Mouse (Mus musculus): ENCODE results near the gene Rfpl4.
A peak's percentile ranks its signal among the peaks of the same experiment; 100 is the strongest.
"Not testable (repeated sequence)": the region's sequence is repeated elsewhere in the genome, so short reads cannot be mapped to it uniquely, and the experiment has no call there.

The Rfpl4 gene

DNA sequence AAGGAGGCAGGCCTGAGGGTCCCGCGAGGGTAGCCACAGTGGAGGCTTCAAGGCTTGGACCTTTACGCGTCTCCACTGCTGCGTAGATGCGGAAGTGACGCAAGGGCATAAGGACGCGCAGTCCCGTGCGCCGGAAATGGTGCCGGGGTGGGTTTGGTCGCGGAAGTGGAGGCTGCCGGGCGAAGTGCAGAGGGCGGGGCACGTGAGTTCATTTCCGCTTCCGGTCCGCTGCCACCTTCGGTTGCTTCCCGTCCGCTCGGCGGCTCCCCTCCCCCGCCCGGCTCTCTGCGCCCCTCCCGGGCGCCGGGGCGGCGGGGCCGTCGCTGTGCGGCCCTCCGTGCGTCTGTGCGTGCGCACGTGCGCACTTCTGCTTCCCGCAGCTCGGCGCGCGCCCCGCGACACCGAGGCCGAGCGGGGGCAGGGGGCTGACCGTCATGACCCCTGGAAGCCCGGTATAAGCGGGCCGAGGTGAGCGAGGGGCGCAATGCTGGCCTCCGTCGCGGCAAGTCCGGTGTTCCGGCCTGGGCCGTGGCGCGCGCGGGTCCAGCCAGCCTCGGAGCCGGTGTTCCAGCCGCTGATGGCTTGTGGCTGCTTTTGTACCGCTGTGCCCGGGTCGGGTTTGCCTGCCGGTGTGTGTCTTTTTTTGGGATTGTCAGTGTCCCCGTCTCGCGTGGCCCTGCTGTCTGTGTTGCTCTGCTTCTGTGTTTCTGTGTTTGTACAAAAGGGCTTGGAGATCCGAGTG, 36.6 kb downstream of the Rfpl4 start, which contains the start of gene Epn1:
Epn1 (plus strand) TSS at position 226 of the 742 bp plus-strand sequence.
- DNase-seq: peak; percentile 96

DNA sequence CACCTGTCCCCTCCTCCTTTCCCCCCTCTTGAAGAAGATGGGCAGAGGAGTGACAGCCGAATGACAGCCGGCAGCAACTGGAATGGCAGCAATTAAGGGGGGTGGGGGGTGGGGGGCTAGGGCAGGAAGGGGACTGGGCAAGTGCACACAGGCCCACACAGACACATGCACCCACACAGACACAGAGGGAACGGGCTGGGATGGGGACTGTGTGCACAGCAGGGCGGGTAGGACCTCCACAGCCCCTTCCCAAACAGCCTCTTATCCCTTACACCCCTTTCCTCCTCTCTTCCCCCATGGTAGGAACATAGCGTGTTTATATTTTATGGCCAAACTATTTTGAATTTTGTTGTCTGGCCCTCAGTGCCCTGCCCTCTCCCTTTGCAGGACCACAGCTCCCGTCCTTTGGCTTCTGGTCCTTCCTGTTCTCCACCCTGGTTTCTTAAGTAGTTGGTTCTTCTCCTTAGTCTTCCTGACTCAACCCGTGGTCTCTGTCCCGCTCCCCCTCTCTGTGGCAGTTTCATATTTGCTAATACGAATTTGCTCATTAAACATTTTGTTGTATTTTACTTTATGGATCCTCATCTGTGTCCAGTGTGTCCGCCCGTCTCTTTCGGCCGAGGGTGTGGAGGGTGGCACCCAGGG, 37.3 kb downstream of the Rfpl4 start:
- not testable (repeated sequence) for DNase-seq

DNA sequence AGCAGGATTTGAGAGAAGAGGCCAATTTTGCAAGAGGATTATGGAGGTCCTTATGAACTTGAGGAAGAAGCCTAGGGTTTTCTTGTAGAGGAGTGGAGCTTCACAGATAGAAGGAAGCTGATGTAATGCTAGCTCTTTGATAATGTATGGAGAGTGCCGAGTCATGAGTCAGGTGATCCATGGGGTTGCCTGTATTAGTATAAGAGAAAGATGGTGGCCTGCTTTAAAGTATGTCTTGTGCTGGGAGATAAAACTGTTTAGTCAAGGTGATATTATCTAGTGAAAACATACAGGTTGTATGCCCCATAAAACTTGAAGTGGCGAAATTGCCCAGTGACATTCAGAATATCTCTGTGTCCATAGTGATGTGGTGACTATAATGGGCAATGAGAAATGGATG, 39.8 kb downstream of the Rfpl4 start:
- no peak for DNase-seq

DNA sequence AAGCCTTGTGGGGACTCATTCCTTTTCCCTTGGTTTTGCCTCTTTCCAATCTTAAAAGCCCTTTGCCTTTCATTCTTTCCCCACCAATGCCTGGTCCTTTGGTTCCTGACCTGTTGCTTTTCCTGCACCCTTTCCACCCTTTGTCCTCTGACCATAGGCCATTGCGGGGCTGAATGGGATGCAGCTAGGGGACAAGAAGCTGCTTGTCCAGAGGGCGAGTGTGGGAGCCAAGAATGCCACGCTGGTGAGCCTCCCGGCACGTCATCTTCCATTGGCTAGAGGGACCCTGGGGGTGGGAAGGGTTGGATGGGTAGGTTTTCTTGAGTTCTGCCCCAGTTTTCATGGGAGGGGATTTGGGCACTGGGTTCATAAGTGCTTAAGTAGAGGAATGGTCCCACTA, 41.8 kb downstream of the Rfpl4 start:
- no peak for DNase-seq

DNA sequence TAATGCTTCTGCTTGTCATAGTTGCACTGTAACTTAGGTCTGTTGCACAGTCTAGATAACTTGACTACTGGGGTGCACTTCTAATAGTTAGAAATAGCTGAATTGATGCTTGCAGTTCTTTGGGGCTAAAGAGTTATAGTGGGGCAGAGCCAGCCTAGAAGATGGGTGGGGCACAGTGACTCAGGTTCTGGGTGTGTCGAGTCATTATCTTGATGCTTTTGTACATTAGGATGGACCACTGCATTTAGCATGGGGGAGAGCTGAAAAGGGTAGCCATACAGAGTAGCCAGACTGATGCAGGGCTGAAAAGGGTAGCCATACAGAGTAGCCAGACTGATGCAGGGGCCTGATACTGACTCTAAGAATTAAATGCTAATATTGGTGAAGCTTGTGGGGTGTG, 43.2 kb downstream of the Rfpl4 start:
- no peak for DNase-seq

DNA sequence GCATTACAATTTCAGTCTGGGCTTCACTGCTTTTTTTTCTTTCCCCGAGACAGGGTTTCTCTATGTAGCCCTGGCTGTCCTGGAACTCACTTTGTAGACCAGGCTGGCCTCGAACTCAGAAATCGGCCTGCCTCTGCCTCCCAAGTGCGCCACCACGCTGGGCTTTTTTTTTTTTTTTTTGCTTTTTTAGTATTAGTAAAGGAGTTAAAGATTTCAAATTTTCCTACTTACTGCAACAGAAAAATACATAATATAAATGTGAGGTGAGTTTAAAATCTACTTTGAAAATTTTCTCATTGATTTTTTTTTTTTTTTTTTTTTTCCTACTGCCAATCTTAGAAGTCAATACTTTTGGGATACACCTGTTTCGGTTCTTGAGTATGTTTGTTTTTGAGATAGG, 51.9 kb downstream of the Rfpl4 start:
- no peak for DNase-seq

DNA sequence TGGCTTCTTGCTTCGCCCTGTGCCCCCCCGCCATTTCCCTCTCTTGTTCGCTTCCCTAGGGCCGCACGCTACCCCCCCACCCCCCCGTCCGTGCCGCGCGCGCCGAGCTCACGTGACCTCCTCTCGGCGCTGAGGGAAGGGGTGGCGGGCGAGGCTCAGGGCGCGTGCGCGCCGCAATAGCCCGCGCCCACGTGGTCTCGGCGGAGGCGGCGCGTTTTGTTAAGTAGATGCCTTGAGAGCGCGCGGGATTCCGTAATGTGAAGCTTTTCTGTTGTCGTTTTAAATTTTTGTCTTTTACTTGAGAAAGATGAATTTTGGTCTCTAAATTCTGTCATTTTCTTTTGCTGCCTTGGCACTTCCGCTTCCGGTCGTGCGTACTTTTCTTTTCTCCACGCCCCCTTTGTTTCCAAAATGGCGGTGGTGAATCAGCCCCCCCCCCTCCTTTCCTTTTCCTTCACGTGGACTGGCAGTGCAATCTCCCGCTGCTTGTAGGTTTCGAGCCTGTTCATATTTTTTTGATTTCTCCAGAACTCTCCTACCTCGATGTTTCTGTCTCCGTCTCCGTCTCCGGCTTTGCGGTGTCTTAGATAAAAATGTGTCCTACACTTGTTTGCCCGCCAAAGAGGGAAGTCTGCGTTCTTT, 54.3 kb downstream of the Rfpl4 start:
- no peak for DNase-seq

DNA sequence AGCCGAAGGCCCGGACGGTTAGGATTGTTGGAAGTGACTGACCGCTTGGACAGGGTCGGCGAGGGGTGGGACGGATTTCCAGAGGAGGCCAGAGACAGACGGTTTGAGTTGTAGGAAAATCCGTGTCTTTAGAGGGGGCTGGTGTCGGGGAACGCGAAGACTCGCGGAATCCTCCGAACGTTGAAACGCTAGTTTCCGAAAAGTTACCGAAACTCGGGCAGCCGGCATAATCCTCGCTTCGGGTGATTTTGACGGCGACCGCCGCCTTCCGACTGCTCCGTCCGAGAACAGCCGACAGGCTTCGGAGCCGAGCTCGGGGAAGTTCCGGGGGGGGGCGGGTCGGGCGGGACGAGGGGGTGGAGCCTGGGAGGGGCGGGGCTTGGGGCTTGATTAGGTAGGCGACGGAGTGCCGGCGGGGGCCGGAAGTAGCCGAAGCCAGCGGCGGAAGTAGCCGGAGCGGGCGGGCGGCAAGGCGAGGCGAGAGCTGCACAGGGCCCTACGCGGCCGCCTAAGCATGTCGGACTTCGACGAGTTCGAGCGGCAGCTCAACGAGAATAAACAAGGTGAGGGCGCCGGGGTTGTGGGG, 54.9 kb downstream of the Rfpl4 start, which contains the start of gene U2af2:
U2af2 (plus strand) TSS at position 370 of the 586 bp plus-strand sequence.
- peak; percentile 94 for DNase-seq

DNA sequence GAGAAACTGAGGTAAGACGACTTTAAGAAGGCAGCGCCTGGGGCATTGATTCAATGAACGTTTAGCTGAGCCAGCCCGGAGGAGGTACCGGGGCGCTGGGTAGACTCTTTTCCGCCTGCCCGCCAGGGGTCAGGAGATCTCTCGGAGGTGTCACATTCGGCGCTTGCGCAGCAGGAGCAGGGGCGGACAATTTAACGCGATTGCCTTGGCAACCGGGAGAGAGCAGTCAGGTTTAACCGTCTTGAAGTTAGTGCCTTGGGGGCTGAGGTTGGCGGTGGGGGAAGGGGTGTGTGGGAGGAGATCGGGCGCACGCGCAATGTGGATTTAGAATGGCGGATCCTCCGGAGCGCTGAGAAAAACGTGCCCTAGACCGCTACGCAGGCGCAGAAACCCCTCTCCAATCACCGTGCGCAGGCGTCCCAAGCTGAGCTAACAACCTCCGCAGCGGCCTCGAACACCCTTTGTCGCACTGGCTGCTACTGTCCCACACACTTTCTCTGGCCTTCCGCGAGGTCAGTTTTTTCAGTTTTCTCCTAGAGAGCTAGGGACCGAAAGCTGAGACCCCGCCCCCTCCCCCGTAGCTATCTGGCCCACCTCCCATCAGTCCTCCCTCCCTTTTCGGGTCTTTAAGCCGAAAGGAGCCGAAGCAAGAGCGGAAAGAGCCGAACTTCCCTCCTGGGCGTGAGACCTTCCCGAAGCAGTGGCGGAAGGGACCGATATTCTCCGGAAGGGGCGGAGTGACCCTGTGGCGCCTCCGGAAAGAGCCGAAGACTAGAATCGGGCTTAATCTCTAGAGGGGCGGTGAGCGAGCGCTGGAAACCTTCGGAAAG, 55.6 kb downstream of the Rfpl4 start:
- DNase-seq: peak; percentile 99

DNA sequence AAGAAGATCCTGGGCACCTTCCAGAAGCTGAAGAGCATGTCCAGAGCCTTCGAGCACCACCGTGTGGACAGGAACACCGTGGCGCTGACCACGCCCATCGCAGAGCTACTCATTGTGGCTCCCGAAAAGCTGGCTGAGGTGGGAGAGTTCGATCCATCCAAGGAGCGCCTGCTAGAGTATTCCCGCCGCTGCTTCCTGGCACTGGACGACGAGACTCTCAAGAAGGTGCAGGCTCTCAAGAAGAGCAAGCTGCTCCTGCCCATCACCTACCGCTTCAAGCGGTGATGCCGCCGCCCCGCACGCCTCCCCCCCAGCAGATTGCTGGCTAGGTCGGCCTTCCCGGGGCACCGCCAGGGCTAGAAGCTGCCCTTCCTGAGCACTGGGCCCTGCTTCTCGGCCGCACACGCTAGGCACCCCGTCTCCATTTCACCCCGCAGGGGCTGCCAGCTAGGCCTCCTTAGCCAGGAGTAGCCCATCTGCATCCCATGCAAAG, 56.5 kb downstream of the Rfpl4 start:
- DNase-seq: peak; percentile 66

All from thymus, postnatal 25 days (tissue).